Mouse (Mus musculus): ENCODE data around the gene Ppp4r4. TPM values are rescaled to one million over a fixed set of nuclear protein-coding genes. Genes with fewer than 3 reads are reported as not detected.
A peak's percentile ranks its signal among the peaks of the same experiment; 100 is the strongest.
"Not testable (repeated sequence)": the region's sequence is repeated elsewhere in the genome, so short reads cannot be mapped to it uniquely, and the experiment has no call there.

The Ppp4r4 gene
- total RNA-seq, 2 experiments from 2014 or later: 0.47 to 0.48 TPM

DNA sequence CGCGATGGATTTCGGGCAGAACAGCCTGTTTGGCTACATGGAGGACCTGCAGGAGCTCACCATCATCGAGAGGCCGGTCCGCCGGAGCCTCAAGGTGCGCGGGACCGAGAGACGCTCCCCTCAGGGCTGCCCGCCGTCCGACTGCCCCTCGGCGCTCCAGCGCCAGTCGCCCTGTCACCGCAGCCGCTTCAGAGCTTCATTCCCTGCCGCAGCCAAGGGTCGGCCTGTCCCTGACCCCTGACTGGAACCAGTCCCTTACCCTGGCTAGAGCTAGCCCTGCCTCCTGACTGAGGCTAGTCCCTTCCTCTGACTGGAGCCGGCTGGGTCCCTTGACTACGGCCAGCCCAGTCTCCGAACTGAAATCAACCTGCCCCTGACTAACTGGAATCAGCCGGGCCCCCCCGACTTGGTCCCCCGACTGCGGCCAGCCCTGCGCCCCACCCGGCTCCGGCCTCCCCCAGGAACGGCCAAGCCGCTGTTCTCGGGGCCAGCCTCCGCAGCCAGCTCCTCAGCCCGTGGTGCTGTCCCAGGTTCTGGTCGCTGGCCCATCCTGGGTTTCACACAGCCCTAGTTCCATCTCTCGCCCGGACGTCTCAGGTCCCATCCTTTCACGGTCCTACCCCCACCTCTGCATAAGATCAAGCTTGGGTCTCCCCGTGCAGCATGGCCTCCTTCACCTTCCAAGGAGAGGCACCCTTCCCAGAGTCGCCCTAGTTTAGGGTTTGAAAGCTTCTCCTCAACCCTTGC lies 739 bp downstream of the Ppp4r4 start:
- intact Hi-C loops (cut with DNase I): no loop called here
- DNase-seq: peak; percentile 3 to 20

DNA sequence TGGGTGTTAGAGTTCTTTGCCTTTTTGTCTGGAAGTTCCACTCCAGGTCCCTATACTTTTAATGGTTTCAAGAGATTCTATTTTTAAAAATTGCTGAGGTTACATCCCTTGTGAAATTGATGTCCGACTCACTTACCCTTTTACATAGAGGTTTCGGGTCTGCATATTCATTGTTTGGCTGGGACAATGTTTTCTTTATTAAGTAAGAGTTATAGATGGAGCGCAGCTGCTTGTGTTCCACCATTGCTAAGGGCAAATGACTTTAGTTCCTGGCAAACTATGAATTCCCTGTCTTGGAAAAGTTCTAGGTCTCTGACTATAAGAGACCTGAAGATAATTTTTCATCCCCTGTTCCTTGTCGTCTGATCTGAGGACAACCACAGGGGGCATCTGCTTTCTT lies 8.3 kb downstream of the Ppp4r4 start:
- intact Hi-C loops (cut with DNase I): no loop called here
- DNase-seq: no peak

- DNase-seq: no peak
Measured at GRCm38 (mm10) chr12:103543351-103543750, 11.3 kb downstream of the Ppp4r4 start.

GRCm38 (mm10) chr12:103544213-103544612 lies 12.1 kb downstream of the Ppp4r4 start:
- peak; percentile 19 to 34 for DNase-seq
- intact Hi-C loops (cut with DNase I): loop anchor here (2.0 kb wide), 2 partner anchors 99 to 167 kb away; no protein-coding TSS in a partner anchor

More at GRCm38 (mm10) chr12:103543351-103543750, 11.3 kb downstream of the Ppp4r4 start:
- intact Hi-C loops (cut with DNase I): no loop called here

DNA sequence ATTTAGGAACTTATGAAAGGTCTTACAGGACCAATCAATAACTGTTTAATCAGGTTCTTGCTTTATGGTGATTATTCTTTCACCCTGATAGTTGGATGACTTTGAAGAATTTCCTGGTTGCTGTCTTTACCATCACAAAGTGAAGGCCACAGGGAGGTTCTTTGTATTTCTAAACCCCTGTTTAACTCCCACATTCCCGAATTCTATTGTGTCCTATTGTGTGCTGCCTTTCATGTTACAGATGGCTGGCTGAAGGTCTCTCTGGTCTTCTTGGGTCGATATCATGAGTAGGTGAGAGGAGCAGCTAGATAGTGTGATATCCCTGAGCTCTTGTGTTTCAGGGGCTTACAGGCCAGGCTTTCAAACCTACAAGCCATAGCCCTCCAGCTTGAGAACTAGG lies 15.4 kb downstream of the Ppp4r4 start:
- no peak for DNase-seq
- intact Hi-C loops (cut with DNase I): no loop called here

DNA sequence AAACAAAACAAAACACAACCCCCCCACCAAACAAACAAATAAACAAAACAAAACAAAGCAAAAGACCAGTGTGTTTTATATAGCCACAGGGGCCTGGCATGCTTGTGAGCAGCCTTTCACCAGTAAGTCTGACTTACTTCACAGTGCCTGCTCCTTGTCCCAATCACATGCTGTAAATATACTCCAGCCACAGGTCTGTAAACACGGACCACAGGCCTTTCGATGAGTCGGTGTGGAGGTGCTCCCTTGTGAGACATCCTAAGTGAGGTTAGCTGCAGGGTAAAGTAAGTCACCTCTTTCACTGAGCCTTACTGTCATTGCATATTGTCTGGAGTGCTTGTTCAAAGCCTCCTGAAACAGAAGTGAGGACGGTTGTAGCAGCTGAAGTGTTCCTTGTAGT lies 16.4 kb downstream of the Ppp4r4 start:
- DNase-seq: no peak
- intact Hi-C loops (cut with DNase I): no loop called here

DNA sequence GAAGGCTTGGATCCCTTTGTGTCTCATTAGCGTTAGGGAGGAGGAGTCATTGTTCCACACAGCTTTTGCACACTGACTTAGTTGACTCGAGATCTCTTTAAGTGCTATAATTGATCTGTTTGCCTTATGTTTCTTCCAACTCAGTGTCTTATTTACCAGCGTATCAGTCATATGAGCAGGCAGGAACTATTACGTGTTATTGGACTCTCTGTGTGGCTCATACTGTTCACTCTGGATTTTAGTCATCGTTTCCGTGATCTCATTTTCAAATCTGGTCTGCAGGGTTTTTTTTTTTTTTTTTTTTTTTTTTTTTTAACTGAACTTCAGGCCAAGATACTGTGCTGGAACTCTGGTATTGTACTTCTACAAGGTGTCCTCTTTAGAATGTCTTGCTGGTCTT lies 18.0 kb downstream of the Ppp4r4 start:
- intact Hi-C loops (cut with DNase I): no loop called here
- no peak for DNase-seq

- DNase-seq: no peak
- intact Hi-C loops (cut with DNase I): no loop called here
Measured at GRCm38 (mm10) chr12:103551422-103551821, 19.3 kb downstream of the Ppp4r4 start.

DNA sequence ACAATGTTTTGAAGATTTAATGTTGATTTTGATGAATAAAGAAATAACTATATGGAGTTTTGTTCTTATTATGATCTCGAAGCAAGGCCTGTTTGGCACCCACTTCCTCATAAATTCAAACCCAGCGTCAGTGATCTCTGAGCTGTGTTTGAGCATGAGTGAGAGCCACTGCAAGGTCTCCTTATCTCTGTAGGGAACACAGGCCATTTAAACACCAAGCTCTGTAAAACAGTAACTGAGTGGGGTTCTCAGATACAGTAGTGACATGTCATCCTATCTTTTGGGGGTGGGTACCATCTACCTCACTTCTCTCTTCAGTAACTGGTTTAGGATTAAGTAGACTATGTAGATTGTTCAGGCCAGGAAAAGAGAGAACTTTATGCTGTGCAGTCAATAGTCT lies 20.4 kb downstream of the Ppp4r4 start:
- DNase-seq: no peak
- intact Hi-C loops (cut with DNase I): no loop called here

- intact Hi-C loops (cut with DNase I): no loop called here
- no peak for DNase-seq
Measured at GRCm38 (mm10) chr12:103553497-103553896, 21.4 kb downstream of the Ppp4r4 start.

DNA sequence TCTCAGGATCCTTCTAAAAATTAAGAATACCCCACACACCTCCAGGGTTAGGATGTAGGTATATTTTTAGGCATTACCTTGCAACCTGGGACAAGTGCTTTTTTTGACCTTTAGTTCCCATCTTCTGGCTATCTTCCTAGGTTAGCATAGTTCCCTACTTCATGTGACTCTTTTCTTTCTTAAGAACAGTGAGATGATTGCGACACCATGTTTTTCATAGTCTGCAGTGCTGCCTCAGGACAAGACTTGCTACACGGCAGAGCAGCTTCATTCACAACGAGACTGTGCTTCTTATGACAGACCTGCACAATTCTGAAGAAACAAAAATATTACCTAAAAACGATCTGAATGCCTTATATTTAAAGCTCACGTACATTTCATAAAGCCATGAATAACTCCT lies 24.8 kb downstream of the Ppp4r4 start:
- DNase-seq: no peak
- intact Hi-C loops (cut with DNase I): no loop called here

DNA sequence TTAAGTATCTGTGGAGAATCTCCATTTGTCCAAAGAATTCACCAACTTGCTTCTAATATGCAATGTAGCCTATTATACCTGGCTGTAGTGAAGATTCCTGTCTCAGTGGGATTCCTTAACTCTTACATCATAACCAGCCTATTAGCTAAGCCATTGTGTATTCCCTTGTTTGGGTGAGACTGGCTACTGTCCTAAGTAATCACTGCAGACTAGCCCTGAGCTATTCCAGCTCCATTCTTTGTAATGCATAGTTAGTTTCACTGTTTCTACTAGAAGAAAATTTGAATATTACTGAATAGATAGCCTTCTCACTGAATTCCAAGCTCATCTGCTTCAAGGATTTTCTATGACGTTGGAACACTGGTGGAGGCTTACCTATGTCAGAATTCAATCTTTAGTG lies 32.6 kb downstream of the Ppp4r4 start:
- intact Hi-C loops (cut with DNase I): no loop called here

DNA sequence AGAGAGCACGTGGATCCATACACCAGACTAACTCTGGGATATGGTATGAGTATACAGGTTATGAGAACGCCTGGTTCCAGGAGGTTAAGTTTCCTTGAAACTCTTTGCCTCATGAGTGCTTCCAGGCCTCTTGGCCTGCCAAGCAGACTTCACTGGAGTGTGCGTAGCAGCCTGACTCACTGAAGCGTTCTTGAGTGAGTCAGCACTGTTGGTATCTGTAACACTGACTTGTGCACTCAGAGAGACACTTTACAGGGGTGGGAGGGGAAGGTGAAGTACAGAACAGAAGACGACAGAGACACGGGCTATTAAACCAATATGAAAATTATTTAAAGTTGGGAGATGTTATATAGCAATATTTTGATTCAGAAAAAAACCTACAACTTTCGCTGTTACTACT lies 33.1 kb downstream of the Ppp4r4 start:
- intact Hi-C loops (cut with DNase I): no loop called here
- no peak for DNase-seq

More for the DNA sequence above, 32.6 kb downstream of the Ppp4r4 start:
- no peak for DNase-seq

DNA sequence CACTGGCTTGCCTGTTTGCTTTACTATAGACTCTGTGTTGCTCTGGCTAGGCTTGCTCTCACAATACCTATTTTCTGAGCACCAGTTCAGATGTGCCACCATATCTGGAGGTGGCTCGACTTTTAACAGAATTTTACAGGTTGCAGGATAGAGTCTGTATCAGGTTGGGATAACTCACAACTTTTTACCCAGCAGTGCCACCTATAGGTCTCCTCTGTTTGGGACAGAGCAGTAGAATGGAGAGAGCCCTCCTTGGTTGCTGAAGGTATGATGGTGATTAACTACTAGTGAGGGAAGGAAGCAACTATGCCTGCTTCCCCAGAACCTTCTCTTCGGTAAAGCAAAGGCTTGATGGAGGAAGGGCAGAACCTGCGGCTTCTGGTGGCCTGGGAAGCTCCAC lies 35.0 kb downstream of the Ppp4r4 start:
- DNase-seq: peak; percentile 6 to 11
- intact Hi-C loops (cut with DNase I): no loop called here

DNA sequence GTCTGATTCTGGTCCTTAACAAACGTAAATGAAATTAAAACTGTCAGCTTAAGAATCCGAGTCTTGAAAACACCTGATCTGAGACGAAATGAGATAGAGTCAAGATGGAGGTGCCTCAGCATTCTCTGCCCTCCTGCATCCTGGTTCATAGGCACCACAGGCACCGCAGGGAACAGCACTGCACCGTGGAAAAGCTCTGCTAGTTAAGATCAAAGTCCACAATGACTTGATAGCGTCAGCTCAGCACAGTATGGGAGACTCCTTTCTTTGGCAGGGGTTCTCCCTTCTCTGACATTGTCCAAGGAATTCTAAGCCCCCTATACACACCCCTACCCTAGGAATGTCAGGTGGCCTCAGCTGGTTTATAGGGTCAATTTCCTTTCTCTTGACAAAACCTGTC lies 37.6 kb downstream of the Ppp4r4 start:
- no peak for DNase-seq

DNA sequence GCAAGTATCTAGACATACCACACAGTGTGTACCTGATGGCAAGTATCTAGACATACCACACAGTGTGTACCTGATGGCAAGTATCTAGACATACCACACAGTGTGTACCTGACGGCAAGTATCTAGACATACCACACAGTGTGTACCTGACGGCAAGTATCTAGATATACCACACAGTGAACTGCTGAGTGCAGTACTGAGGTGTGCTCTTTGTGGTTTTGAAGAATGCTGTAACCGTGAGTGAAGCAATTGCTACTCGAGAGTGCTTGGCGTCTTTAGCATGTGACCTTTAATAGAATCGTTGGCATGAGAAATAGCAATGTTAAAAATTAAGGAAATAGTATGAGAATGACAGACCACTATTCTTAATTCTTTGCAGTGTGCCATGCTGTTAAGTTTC lies 46.1 kb downstream of the Ppp4r4 start:
- intact Hi-C loops (cut with DNase I); DNase-seq: not testable (repeated sequence)

More for the DNA sequence above, 37.6 kb downstream of the Ppp4r4 start:
- intact Hi-C loops (cut with DNase I): no loop called here

GRCm38 (mm10) chr12:103583771-103584170 lies 51.7 kb downstream of the Ppp4r4 start:
- no peak for DNase-seq
- intact Hi-C loops (cut with DNase I): no loop called here

DNA sequence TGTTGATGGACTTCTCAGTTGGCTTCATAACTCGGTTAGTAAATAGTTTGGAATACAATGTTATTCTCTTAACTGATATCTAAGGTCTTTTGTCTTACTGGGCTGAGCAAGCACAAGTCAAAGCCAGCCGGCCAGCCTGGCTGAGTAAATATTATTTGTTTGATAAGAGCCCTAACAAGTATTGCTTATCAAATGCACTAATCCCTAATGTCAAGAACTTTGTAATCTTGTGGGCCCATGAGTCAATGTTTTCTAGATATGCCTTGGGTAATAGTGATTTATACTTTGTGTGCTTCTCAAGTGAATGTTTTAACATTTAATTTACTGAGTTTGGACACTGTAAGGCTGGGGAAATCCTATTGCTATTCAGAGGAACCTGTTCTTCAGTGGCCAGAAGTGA lies 66.3 kb downstream of the Ppp4r4 start:
- DNase-seq: no peak
- intact Hi-C loops (cut with DNase I): no loop called here

- no peak for DNase-seq
- intact Hi-C loops (cut with DNase I): no loop called here
Measured at GRCm38 (mm10) chr12:103600364-103600763, 68.3 kb downstream of the Ppp4r4 start.

DNA sequence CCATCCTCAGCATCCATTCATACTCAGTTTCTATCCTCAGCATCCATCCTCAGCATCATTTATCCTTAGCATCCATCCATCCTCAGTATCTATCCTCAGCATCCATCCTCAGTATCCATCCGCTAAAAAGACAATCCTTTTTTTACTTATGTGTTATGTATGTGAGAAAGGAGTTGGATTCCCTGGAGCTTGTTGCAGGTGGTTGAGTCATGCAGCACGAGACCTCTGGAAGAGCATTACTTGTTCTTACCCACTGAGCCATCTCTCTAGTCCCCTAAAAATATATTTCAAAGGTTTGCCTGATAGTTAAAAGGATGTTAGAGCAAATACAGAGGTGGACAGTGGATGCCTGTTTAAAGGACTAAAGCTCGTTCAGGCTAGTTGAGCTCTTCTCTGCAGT lies 69.8 kb downstream of the Ppp4r4 start:
- DNase-seq: no peak
- intact Hi-C loops (cut with DNase I): no loop called here

DNA sequence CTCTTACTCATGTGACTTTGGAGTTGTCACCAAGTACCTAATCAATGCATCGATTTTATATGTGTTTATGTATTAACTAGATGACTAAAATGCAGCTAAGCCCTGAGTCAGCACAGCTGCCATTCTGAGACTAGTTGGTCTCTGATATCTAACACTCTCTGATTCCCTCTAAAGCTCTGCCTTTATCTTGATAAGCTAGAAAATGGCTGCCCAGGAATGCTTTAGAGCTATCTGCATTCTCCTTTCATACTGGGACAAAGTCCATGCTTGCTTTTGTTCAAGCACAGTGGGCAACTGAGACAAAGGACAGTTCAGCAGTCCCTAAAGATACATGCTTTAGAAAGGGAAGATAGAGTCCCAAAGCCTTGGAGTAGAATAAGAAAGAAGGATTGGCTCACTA lies 83.1 kb downstream of the Ppp4r4 start:
- intact Hi-C loops (cut with DNase I): no loop called here
- no peak for DNase-seq

DNA sequence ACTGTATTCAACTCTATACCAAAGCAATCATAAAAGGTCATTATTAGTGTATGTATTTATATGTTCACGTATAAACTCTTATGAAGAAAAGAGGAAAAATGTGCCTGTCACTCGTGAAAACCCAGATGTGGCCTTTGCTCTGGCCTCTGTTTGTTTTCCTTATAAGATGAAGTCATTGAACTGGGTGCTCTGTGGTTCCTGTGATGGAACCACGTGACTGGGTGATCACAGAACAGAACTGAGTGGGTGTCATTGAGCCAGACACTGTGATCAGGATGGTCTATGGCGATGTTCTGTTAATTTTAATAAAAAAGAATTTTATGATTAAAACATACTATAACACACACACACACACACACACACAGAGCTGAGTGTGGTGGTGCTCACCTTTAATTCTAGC lies 83.7 kb downstream of the Ppp4r4 start:
- intact Hi-C loops (cut with DNase I): no loop called here
- no peak for DNase-seq

GRCm38 (mm10) chr12:103616860-103617261 lies 84.8 kb downstream of the Ppp4r4 start:
- intact Hi-C loops (cut with DNase I): no loop called here

More at GRCm38 (mm10) chr12:103616860-103617261, 84.8 kb downstream of the Ppp4r4 start:
- no peak for DNase-seq

Data from heart, postnatal 10 days (tissue).